Mouse (Mus musculus): ENCODE results near the gene Gm28230.

GRCm38 (mm10) chr2:74752431-74753174 lies 26.1 kb downstream of the Gm28230 start:
- no peak for TF ChIP-seq GATA1 (IDR thresholded peaks at IDR 0.05; ENCODE audit: low read length)
- no peak for TF ChIP-seq TAL1 (IDR thresholded peaks at IDR 0.05; ENCODE audit: low read length)
